Mouse (Mus musculus): ENCODE results near the gene Abhd18.
"Not testable (repeated sequence)": the region's sequence is repeated elsewhere in the genome, so short reads cannot be mapped to it uniquely, and the experiment has no call there.

Gene Abhd18

GRCm38 (mm10) chr3:40846957-40847017 lies at the start of gene Abhd18:
Gene Abhd18 (plus strand): TSS chr3:40846970.
- in situ Hi-C loops (cut with MseI, MboI), result not testable (repeated sequence)

GRCm38 (mm10) chr3:40798054-40798453 lies 48.7 kb upstream of the Abhd18 start:
- in situ Hi-C loops (cut with MseI, MboI), result no loop called here

DNA sequence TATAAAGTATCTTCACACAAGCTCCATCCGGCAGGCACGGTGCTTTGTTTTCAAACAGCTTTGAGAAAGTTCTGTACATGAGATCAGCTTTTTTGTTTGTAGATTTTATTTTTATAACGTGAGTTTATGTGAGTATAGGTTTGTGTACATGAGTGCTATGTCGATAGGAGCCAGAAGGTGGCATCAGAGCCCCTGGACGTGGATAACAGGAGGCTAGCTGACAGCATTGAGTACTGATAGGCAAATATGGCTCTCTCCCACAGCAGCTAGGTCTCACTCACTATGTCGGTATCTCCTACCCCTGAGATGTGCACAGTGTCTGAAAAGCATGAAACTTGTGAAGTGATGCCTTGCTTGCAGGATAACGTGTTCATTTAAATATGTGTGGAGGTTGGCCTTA lies 48.3 kb upstream of the Abhd18 start:
- in situ Hi-C loops (cut with MseI, MboI), result no loop called here

DNA sequence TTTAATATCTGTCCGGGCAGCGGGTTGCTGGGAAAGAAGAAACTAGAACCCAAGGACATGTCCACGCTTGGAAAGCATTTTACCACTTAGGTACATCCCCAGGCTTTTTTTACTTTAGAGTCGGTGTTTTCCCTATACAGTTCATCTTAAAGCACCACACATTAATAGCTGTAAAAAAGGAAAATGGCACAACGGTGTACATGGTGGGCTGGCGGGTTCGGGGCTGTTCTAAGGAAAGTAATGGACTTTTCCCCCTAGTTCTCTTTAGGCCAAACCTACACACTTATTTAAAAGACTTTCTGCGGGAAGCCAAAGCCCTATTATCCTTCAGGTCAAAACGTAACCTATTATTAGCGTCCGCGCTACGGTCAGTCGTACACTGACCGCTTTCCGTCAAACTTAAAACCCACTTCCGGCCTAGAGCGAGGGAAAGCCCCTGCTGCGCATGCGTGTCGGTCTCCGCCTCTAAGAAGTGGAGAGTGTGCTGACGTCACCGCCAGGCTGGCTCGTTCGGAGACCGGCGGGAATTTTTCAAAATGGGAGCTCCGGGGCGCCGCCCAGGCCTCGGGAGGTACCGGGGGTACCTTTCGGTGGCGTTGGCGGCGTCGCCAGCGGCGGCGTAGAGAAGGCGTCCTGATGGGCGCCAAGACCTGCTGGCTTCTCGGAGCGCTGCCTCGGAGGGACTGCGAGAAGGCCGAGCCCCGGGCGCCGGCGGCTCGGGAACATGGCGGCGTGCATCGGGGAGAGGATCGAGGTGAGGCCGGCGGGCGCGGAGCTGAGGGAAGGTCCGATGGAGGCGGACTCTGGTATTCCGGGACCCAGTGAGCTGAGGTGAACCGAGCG lies 47.0 kb upstream of the Abhd18 start, which contains the start of gene Plk4:
TSS of gene Plk4 (plus strand) at position 490 of the 843 bp plus-strand sequence.
- in situ Hi-C loops (cut with MseI, MboI), result no loop called here

- in situ Hi-C loops (cut with MseI, MboI), result no loop called here
Measured at GRCm38 (mm10) chr3:40800373-40800823, 46.4 kb upstream of the Abhd18 start.

DNA sequence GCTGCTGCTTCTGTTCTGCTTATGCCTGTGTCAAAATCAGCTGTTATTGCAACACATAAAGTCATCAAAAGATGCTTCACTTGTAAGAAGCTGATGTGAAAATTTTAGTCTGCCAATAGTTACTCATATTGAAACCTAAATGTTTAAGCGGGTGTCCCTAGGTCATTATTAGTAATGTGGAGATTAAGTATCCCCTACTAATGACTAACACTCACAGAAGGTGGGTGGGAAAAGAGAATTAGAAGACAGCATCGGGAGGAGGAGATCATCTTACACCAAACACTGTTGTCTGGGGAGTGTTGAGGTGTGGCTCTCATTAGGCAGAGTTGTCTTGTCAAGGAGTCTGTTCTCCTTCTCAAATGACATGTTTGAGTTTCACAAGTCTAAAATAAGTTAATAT lies 39.9 kb upstream of the Abhd18 start:
- in situ Hi-C loops (cut with MseI, MboI), result no loop called here

GRCm38 (mm10) chr3:40808686-40809085 lies 38.1 kb upstream of the Abhd18 start:
- in situ Hi-C loops (cut with MseI, MboI), result no loop called here

- in situ Hi-C loops (cut with MseI, MboI), result no loop called here
Measured at GRCm38 (mm10) chr3:40809894-40810293, 36.9 kb upstream of the Abhd18 start.

- in situ Hi-C loops (cut with MseI, MboI), result no loop called here
Measured at GRCm38 (mm10) chr3:40813275-40813674, 33.5 kb upstream of the Abhd18 start.

GRCm38 (mm10) chr3:40845521-40845920 lies 1.2 kb upstream of the Abhd18 start:
- in situ Hi-C loops (cut with MseI, MboI), result not testable (repeated sequence)

- in situ Hi-C loops (cut with MseI, MboI), result not testable (repeated sequence)
Measured at GRCm38 (mm10) chr3:40846473-40846956, 255 bp upstream of the Abhd18 start, which contains the start of gene Mfsd8. Gene Mfsd8 (minus strand): TSS chr3:40846886.

GRCm38 (mm10) chr3:40847018-40847417 lies 248 bp downstream of the Abhd18 start:
- in situ Hi-C loops (cut with MseI, MboI), result not testable (repeated sequence)

DNA sequence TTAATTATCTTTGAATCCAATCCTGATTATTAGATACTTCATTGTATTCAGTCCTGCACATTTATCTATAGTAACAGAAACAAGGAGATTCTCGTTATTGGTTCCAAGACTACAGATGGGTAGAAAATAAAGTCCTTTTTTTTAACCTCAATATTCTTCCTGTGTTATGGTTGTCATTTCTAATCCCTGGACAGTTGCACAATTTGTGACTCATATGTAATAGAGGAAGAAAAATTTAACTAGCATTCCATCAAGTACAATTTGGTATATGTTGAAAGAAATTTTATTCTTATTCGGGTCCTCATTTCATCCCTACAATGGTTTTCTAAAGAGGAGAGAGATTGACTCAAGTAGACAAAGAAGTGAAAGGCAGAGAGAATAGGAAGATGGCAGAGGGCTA lies 1.2 kb downstream of the Abhd18 start:
- in situ Hi-C loops (cut with MseI, MboI), result not testable (repeated sequence)

DNA sequence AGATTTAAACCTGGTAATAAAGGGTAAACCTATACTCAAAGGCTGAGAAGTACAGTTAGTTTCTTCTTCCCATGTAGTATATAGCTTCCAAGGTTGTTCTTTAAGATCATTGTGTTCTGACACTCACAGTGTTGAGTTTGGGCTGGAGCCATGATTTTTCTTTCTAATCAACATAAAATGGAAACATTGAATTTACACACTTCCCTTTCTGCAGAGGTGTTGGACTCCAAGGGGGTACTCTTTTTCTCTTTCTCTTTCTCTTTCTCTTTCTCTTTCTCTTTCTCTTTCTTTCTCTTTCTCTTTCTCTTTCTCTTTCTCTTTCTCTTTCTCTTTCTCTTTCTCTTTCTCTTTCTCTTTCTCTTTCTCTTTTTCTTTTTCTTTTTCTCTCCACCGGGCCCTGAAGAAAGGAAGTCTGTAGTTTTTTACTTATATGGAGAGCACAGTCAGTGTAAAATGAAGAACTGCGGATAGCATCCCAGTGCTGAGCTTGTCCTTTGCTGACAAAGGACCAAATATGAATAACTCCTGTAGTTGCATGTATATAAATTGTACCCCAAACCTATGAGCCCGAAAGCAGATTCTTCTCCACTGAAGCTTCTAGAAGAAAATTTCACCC lies 6.5 kb downstream of the Abhd18 start:
- in situ Hi-C loops (cut with MseI, MboI), result not testable (repeated sequence)

DNA sequence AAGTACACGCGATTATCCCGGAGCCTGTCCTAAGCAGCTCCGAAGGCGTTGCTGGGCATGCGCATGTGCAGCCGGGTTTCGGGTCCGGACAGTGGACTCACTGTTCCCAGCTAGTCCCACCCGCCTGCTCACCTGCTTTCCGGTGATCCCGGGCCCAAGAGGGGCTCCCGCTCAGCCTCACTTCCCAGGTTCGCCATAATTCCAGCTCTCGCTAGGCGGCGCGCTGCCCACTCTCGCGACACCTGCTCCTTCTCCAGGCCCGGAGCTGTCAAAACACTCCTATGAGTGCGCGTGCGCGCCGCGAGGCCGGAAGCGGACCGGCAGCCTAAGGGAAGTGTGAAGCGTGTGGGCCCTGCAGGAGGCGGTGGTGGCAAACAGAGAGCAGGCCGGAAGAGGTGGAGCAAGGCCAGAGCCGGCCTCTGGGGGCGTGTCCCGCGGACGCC lies 47.1 kb downstream of the Abhd18 start:
- in situ Hi-C loops (cut with MseI, MboI), result not testable (repeated sequence)

DNA sequence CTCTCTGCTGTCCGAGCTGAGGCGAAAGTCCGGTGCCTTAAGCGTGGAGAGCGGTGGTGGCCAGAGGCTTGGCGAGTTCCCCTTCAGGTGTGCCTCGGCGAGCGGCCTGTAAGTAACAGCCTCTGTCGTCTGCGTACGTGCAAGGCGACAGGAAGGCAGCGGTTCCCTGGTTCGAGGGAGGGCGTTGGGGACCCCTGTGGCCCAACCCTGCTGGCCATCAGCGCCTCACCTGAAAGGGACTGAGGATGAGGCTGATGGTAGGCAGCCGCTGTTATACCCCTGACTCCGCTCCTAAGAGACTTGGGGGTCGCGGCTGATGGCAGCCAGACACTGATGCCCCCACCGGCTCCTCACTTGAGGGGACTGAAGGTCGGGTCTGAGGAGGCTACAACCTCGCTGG lies 47.6 kb downstream of the Abhd18 start:
- in situ Hi-C loops (cut with MseI, MboI), result not testable (repeated sequence)

GRCm38 (mm10) chr3:40902443-40902842 lies 55.7 kb downstream of the Abhd18 start, which contains the start of gene 1700034I23Rik:
Gene 1700034I23Rik (minus strand): TSS chr3:40902543.
- in situ Hi-C loops (cut with MseI, MboI), result not testable (repeated sequence)

DNA sequence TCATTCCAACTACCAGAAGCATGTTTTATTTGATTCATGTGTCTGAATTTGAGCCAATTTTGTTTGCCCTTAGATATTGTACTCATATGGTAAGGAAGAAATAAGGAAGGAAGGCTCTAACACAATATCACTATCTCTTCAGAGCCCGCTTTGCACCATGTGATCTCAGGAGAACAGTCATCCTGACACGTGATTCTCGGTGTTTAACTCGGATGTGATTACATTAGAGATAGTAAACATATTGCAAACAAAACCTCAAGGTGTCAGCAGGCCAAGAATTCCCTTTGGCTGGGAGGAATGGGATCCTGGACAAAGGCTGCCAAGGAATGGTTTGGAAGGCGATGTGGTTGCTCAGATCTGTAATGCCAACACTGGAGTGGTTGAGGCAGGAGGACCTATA lies 91.4 kb downstream of the Abhd18 start:
- in situ Hi-C loops (cut with MseI, MboI), result no loop called here

GRCm38 (mm10) chr3:40938592-40938991 lies 91.8 kb downstream of the Abhd18 start:
- in situ Hi-C loops (cut with MseI, MboI), result no loop called here

DNA sequence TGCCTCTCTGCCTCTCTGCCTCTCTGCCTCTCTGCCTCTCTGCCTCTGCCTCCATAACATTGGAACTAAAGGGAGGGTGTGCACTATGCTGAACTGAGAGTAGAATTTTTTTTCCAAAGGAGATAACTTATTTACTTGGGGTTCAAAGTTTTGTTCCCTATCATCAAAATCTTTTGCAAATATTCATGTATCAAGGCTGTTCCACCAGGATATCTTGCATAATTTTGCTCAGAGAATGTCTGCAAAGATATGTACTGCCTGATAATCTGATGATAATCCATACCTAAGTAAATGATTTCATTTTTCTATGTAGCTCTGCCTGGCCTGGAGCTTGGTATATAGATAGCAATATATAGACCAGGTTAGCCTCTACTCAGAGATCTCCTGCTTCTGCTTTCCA lies 92.2 kb downstream of the Abhd18 start:
- in situ Hi-C loops (cut with MseI, MboI), result no loop called here

DNA sequence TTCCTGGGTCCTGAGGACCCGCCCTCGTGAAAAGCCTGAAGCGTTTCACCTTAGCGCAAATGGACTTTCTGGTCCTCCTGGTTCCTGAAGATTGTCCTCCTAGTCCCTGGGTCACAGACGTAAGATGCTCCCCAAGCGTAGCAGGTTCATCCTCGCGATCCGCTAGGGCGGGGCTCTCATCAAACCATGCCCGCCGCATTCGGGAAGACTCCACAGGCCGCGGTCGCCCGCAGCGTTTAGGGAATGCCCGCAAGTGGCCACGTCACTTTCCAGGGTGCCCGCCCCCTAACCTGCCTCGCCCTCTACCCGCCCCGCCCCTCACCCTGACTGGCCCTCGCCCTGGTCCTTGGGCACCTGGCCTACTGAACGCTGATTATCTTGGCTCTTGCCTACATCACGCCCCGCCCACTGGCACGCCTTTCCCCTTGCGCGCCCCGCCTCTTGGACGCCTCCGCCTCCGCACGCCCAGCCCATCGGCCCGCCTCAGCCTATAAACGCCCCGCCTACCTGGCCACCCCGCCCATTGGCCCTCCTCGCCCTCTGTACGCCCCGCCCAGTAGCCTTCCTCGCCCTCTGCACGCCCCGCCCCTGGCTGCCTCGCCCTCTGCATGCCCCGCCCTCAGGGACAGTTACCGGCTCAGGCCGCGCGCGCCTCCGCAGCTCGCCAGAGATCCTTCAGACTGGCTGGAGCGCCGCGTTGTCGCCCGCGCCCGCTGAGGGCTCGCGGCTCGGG lies 102.6 kb downstream of the Abhd18 start, which contains the start of gene Larp1b:
TSS of gene Larp1b (plus strand) at position 659 of the 733 bp plus-strand sequence.
- in situ Hi-C loops (cut with MseI, MboI), result no loop called here

DNA sequence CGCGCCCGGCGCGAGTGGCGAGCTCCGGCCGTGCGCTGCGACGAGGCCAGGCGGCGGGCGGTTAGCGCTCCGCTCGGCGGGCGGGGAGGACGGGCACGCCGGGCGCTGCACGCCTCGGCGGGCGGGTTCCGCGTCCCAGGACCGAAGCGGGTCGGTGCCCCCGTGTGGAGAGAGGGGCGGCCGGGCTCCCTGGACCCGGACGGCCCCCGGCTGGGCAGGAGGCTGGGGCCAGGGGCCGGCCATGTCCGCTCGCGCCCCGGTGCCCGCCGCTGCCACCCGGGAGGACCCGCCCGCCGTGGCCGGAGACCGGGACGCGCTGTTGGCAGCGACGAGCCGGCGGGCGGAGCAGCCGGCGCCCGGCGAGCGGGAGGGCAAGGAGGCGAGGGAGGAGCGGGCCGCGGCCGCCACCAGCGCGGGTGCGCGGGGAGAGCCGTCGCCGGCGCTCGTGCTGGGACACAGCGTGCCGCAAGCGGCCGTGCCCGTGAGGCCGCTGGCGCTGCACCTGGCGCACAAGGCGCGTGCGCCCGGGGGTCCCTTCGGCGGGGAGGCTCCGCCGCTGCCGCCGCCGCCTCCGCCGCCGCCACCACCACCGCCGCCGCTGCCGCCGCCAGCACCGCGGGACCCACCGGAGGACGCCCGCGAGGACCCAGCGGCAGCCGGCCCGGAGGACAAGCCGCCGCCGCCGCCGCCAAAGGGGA lies 103.3 kb downstream of the Abhd18 start:
- in situ Hi-C loops (cut with MseI, MboI), result no loop called here
